Mouse (Mus musculus): ENCODE results near the gene P2ry4.

P2ry4 gene

GRCm38 (mm10) chrX:100594791-100595190, at the start of gene P2ry4:
Gene P2ry4 (minus strand): TSS chrX:100594869.
- DNase-seq (ENCODE audit: low read depth, low spot score) = no peak

GRCm38 (mm10) chrX:100638477-100638876, 43.8 kb upstream of the P2ry4 start:
- no peak for DNase-seq (ENCODE audit: low read depth, low spot score)

GRCm38 (mm10) chrX:100629076-100629475, 34.4 kb upstream of the P2ry4 start:
- no peak for DNase-seq (ENCODE audit: low read depth, low spot score)

- DNase-seq (ENCODE audit: low read depth, low spot score) = peak; percentile 90
Measured at GRCm38 (mm10) chrX:100625802-100626793, 31.4 kb upstream of the P2ry4 start, which contains the start of gene Pdzd11. Gene Pdzd11 (minus strand): TSS chrX:100626568.

GRCm38 (mm10) chrX:100625546-100625801, 30.8 kb upstream of the P2ry4 start, which contains the start of gene Kif4:
Gene Kif4 (plus strand): TSS chrX:100625737.
- no peak for DNase-seq (ENCODE audit: low read depth, low spot score)

- DNase-seq (ENCODE audit: low read depth, low spot score) = peak; percentile 3
Measured at GRCm38 (mm10) chrX:100625146-100625545, 30.5 kb upstream of the P2ry4 start.

- DNase-seq (ENCODE audit: low read depth, low spot score) = no peak
Measured at GRCm38 (mm10) chrX:100624242-100624641, 29.6 kb upstream of the P2ry4 start.

- no peak for DNase-seq (ENCODE audit: low read depth, low spot score)
Measured at GRCm38 (mm10) chrX:100621366-100621765, 26.7 kb upstream of the P2ry4 start.

- no peak for DNase-seq (ENCODE audit: low read depth, low spot score)
Measured at GRCm38 (mm10) chrX:100618488-100618887, 23.8 kb upstream of the P2ry4 start.

GRCm38 (mm10) chrX:100605314-100605713, 10.6 kb upstream of the P2ry4 start, which contains the start of gene Arr3:
Gene Arr3 (plus strand): TSS chrX:100605497.
- DNase-seq (ENCODE audit: low read depth, low spot score) = no peak

GRCm38 (mm10) chrX:100599755-100600154, 5.1 kb upstream of the P2ry4 start:
- DNase-seq (ENCODE audit: low read depth, low spot score) = no peak

GRCm38 (mm10) chrX:100597439-100597838, 2.8 kb upstream of the P2ry4 start:
- peak; percentile 17 for DNase-seq (ENCODE audit: low read depth, low spot score)

GRCm38 (mm10) chrX:100571951-100572350, 22.7 kb downstream of the P2ry4 start, which contains the start of gene Awat1:
Gene Awat1 (plus strand): TSS chrX:100572251.
- no peak for DNase-seq (ENCODE audit: low read depth, low spot score)

GRCm38 (mm10) chrX:100565696-100566095, 29.0 kb downstream of the P2ry4 start:
- no peak for DNase-seq (ENCODE audit: low read depth, low spot score)

- no peak for DNase-seq (ENCODE audit: low read depth, low spot score)
Measured at GRCm38 (mm10) chrX:100556026-100556425, 38.6 kb downstream of the P2ry4 start.

All from forelimb bud, embryonic 11.5 days (tissue).